Mouse (Mus musculus): ENCODE measurements around the gene Chn1. TPM values are rescaled to one million over a fixed set of nuclear protein-coding genes. Genes with fewer than 3 reads are reported as not detected.
A peak's percentile ranks its signal among the peaks of the same experiment; 100 is the strongest.

Gene Chn1
- polyA plus RNA-seq, 2 experiments, result 0.34 to 0.70 TPM

DNA sequence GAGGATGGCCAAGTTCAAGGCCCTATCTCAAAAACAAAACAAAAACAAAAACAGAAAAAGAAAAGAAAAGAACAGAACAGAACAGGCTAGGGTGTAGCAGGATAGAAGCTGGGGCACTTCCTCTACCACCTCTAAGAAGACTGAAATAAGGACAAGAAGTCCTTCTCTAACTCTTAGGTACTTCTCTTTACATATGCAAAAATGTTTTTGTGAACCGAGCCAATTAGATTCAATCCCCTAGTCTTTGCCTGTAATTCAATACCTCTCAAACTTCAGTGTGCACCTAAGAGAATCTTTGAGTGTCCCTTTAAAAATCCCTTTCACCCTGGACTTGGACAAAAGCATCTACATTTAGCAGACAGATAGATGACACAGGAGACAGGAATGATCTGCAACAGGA lies 2.2 kb downstream of the Chn1 start:
- H3K27me3 ChIP-seq (ENCODE audit: control insufficient read depth, insufficient read depth, low read length), result peaks cover 44% of the 10 kb centered on the region
- H3K4me2 ChIP-seq (ENCODE audit: low read depth), result no peak overlapping the region
- 0 out of 4 replicates have a peak, but pooled peaks cover 0 to 2% of the 10 kb centered on the region in 2 experiments for H3K4me1 ChIP-seq (replicated peaks; ENCODE audit: control insufficient read depth in 2 of 2, insufficient read depth in 2 of 2, low read length in 1 of 2)
- H3K36me3 ChIP-seq (replicated peaks; ENCODE audit: control insufficient read depth, insufficient read depth, low read depth), result no peaks in the 10 kb centered on the region
- H3K9ac ChIP-seq (replicated peaks), result no peak overlapping the region
- 29% methylated on average over 1 of the region's 1 CpGs for WGBS (ENCODE audit: insufficient replicate concordance)
- ATAC-seq (ENCODE audit: insufficient read depth) (no peak), DNase-seq (ENCODE audit: low read depth in 3 of 3, low spot score in 3 of 3) (no peak)
- H3K27ac ChIP-seq, result no peak overlapping the region
- H3K4me3 ChIP-seq (ENCODE audit: insufficient read depth in 1 of 2, low read depth in 2 of 2, low read length in 2 of 2), result no peak overlapping the region
- TF ChIP-seq EP300 (IDR thresholded peaks at IDR 0.05; ENCODE audit: low read depth) (no peak), CTCF (IDR thresholded peaks at IDR 0.05; ENCODE audit: low read depth) (no peak)
- no peaks in the 10 kb centered on the region for H3K9me3 ChIP-seq (ENCODE audit: control insufficient read depth, low read length)

DNA sequence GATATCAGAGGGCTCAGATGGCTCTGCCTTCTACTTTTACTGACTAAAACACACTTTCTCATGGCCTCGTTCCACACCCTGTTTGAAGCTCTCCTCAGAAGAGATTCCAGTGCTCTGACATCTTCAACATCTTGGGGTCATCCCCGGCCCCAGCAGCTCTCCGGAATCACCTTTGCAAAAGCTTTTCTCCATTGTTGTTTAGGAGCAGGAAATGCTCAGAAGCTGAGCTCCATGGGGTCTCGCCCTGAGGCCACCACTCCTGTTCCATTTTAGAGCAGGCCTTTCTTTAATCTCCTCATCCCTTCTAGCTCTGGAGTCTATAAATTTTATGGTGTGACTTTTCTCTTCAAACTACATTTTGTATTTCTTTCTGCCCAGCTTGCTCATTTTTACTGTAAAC lies 6.5 kb downstream of the Chn1 start:
- no peak overlapping the region for H3K4me3 ChIP-seq (ENCODE audit: insufficient read depth in 1 of 2, low read depth in 2 of 2, low read length in 2 of 2)
- no peaks in the 10 kb centered on the region for H3K36me3 ChIP-seq (replicated peaks; ENCODE audit: control insufficient read depth, insufficient read depth, low read depth)
- no peak overlapping the region for H3K27ac ChIP-seq
- TF ChIP-seq EP300 (IDR thresholded peaks at IDR 0.05; ENCODE audit: low read depth) (no peak), CTCF (IDR thresholded peaks at IDR 0.05; ENCODE audit: low read depth) (no peak)
- H3K4me1 ChIP-seq (replicated peaks; ENCODE audit: control insufficient read depth in 2 of 2, insufficient read depth in 2 of 2, low read length in 1 of 2), result no peaks in the 10 kb centered on the region
- no peaks in the 10 kb centered on the region for H3K9me3 ChIP-seq (ENCODE audit: control insufficient read depth, low read length)
- H3K9ac ChIP-seq (replicated peaks), result no peak overlapping the region
- 54% methylated on average over 4 of the region's 4 CpGs for WGBS (ENCODE audit: insufficient replicate concordance)
- H3K27me3 ChIP-seq (ENCODE audit: control insufficient read depth, insufficient read depth, low read length), result peaks cover 6% of the 10 kb centered on the region
- no peak for DNase-seq (ENCODE audit: low read depth in 3 of 3, low spot score in 3 of 3)
- ATAC-seq (ENCODE audit: insufficient read depth), result no peak
- H3K4me2 ChIP-seq (ENCODE audit: low read depth), result no peak overlapping the region

DNA sequence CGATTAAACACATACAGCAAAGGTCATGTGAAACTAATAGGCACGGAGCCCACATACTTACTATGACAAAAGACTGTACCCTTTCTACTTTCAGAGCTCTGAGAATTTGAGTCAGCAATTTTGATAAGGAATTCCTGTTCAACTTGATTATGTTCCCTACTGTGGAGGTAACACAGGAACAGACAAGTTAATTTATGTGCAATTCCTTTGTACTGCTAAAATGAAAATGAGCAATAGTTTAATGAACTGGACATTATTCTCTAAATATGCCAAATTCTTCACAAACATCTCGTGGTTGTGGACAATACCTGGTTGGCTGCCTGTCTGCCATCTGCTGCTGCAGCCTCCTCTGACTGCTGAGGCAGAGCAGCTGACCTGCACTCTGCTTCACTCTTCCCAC lies 11.6 kb downstream of the Chn1 start:
- DNase-seq (ENCODE audit: low read depth in 3 of 3, low spot score in 3 of 3), result no peak
- Histone ChIP-seq H3K9ac (replicated peaks) (no peak overlapping the region), H3K4me1 (replicated peaks; ENCODE audit: control insufficient read depth in 2 of 2, insufficient read depth in 2 of 2, low read length in 1 of 2) (peaks cover 0 to 7% of the 10 kb centered on the region in 2 experiments; a peak in 1 of 4 replicates), H3K4me3 (ENCODE audit: insufficient read depth in 1 of 2, low read depth in 2 of 2, low read length in 2 of 2) (no peak overlapping the region), H3K27me3 (ENCODE audit: control insufficient read depth, insufficient read depth, low read length) (no peaks in the 10 kb centered on the region), H3K27ac (no peak overlapping the region), H3K4me2 (ENCODE audit: low read depth) (no peak overlapping the region), H3K9me3 (ENCODE audit: control insufficient read depth, low read length) (no peaks in the 10 kb centered on the region), H3K36me3 (replicated peaks; ENCODE audit: control insufficient read depth, insufficient read depth, low read depth) (no peaks in the 10 kb centered on the region)
- ATAC-seq (ENCODE audit: insufficient read depth), result no peak
- 56% methylated on average over 3 of the region's 3 CpGs for WGBS (ENCODE audit: insufficient replicate concordance)
- TF ChIP-seq EP300 (IDR thresholded peaks at IDR 0.05; ENCODE audit: low read depth) (no peak), CTCF (IDR thresholded peaks at IDR 0.05; ENCODE audit: low read depth) (no peak)

DNA sequence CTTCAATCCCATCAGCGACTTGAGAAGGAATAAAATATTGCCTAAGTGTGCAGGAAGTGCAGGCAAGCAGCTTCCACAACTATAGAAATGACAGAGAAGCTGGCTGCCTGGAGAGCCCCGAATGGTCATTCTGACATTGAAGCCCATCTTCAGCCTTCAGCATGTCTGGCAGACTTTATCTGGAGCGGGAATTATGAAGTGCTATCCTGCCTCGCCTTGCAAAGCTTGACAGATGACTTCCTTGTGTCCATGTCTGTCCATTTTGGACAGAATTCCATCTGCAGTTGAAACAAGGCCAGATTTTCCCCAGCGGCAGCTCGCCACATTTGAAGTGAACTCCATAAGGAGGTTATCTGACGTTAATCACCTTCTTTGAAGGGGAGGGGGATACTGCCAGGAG lies 15.2 kb downstream of the Chn1 start:
- Histone ChIP-seq H3K36me3 (replicated peaks; ENCODE audit: control insufficient read depth, insufficient read depth, low read depth) (no peaks in the 10 kb centered on the region), H3K9ac (replicated peaks) (no peak overlapping the region), H3K9me3 (ENCODE audit: control insufficient read depth, low read length) (no peaks in the 10 kb centered on the region), H3K27me3 (ENCODE audit: control insufficient read depth, insufficient read depth, low read length) (no peaks in the 10 kb centered on the region), H3K4me1 (replicated peaks; ENCODE audit: control insufficient read depth in 2 of 2, insufficient read depth in 2 of 2, low read length in 1 of 2) (peaks cover 0 to 8% of the 10 kb centered on the region in 2 experiments; a peak in 1 of 4 replicates), H3K4me2 (ENCODE audit: low read depth) (no peak overlapping the region), H3K27ac (no peak overlapping the region), H3K4me3 (ENCODE audit: insufficient read depth in 1 of 2, low read depth in 2 of 2, low read length in 2 of 2) (no peak overlapping the region)
- DNase-seq (ENCODE audit: low read depth in 3 of 3, low spot score in 3 of 3) (no peak), ATAC-seq (ENCODE audit: insufficient read depth) (no peak)
- WGBS (ENCODE audit: insufficient replicate concordance), result 71% methylated on average over 7 of the region's 7 CpGs
- TF ChIP-seq EP300 (IDR thresholded peaks at IDR 0.05; ENCODE audit: low read depth) (no peak), CTCF (IDR thresholded peaks at IDR 0.05; ENCODE audit: low read depth) (no peak)

DNA sequence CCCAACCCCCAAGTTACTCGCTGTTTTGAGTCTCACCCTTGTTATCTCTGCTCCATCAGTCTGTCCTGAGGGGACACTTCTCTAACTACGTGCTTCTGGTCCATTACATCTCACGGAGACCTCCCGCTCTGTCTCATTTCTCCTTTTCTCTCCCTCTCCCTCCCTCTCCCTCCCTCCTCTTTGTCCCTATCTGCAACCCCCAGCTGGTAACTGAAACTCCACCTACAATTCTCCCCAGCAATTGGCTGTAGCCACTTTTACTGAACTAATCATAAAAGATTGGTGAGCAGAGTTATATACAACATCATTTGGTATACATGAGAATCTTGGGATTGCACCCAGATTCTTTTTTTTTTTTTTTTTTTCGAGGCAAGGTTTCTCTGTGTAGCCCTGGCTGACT lies 16.1 kb downstream of the Chn1 start:
- ATAC-seq (ENCODE audit: insufficient read depth) (peak; percentile 50; the same call in 1 of the 2 replicates), DNase-seq (ENCODE audit: low read depth in 3 of 3, low spot score in 3 of 3) (no peak)
- no peak overlapping the region for H3K27ac ChIP-seq
- no peak overlapping the region for H3K4me3 ChIP-seq (ENCODE audit: insufficient read depth in 1 of 2, low read depth in 2 of 2, low read length in 2 of 2)
- no peak overlapping the region for H3K9ac ChIP-seq (replicated peaks)
- H3K9me3 ChIP-seq (ENCODE audit: control insufficient read depth, low read length), result no peaks in the 10 kb centered on the region
- no peaks in the 10 kb centered on the region for H3K36me3 ChIP-seq (replicated peaks; ENCODE audit: control insufficient read depth, insufficient read depth, low read depth)
- H3K4me2 ChIP-seq (ENCODE audit: low read depth), result peak overlapping the region; percentile 22; the same call in 1 of the 2 replicates
- peaks cover 0 to 8% of the 10 kb centered on the region in 2 experiments; a peak in 1 of 4 replicates for H3K4me1 ChIP-seq (replicated peaks; ENCODE audit: control insufficient read depth in 2 of 2, insufficient read depth in 2 of 2, low read length in 1 of 2)
- WGBS (ENCODE audit: insufficient replicate concordance), result 26% methylated on average over 5 of the region's 5 CpGs
- TF ChIP-seq EP300 (IDR thresholded peaks at IDR 0.05; ENCODE audit: low read depth) (peak; percentile 37; the same call in 1 of the 2 replicates), CTCF (IDR thresholded peaks at IDR 0.05; ENCODE audit: low read depth) (no peak)
- no peaks in the 10 kb centered on the region for H3K27me3 ChIP-seq (ENCODE audit: control insufficient read depth, insufficient read depth, low read length)
